Mouse (Mus musculus): ENCODE results near the gene Olfr771.
"Not testable (repeated sequence)": the region's sequence is repeated elsewhere in the genome, so short reads cannot be mapped to it uniquely, and the experiment has no call there.

Gene Olfr771

DNA sequence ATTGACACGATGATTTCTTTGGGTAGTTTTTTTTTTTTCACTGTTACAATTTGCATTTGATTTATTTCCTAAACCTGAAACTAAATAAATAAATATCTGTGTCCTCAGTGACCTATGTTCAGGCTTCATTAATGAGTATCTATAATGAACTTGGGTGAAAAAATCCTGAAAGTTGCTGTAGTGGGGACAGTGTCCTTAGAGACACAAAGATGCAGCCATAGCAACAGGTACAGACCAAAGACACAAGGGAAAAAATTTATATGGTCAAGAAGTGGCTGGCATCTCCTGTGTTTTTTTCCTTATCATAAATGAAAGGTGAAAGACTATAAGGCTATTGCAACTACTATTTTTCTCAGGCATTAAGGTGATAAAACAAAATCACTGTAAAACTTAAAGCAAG, at the start of gene Olfr771:
Gene Olfr771, minus strand, starts transcription at position 101 of the 400 bp plus-strand sequence.
- DNase-seq, result no peak

DNA sequence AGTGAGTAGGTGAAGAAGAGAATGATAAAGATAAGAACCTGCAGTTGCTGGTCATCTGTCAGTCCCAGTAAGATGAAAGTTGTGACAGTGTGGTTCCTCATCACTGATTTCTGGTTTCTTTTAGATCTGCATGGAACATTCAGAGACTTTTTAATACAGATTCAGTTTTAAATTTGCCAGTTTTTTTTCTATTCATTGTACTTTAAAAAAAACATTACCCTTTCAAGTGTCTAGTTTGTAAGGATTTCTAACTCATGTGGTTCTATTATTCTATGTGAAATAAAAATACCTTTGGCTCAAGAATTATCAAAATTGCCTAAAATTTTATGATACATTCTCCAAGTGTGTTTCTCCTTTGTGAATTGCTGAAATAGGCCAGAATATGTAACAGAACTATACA, 22.8 kb upstream of the Olfr771 start, which contains the start of gene Olfr773:
Gene Olfr773, minus strand, starts transcription at position 101 of the 400 bp plus-strand sequence.
- DNase-seq, result not testable (repeated sequence)

DNA sequence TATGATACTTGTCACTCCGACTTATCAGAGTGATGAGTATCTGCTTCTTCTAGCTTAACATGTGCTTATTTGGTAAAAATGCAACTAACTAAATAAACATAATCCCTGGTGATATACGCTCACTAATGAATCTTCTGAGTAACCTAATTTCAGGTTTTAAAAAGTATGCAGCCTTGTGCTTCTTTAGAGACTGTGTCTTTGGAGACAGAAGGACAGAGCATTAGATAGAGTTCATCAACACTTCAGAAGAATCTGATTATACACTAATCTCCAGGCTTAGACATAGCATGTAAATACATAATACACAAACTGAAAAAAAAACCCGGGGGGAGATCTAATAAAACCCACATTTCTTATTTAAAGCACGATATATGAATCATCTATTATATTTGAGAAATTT, 13.3 kb upstream of the Olfr771 start, which contains the start of gene Olfr772:
Gene Olfr772, minus strand, starts transcription at position 101 of the 400 bp plus-strand sequence.
- DNase-seq, result not testable (repeated sequence)

DNA sequence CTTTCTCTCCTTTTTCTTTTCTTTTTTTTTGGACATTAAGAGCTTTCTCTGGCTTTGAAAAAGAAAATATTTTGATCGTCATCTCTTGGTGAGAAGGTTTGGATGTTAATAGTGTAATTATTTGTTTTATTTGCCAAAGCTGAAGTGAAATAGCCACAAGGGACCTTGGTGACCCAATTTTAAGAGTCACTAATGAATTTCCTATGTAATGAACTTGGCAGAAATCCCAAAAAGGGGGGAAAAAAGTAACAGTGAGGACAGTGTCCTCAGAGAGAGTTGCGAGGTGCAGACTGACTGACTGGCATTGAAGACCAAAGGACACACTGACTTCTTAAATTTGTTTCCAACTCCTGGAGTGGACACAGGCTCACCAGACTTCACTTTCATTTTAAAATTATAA, 25.7 kb downstream of the Olfr771 start, which contains the start of gene Olfr770:
Gene Olfr770, minus strand, starts transcription at position 101 of the 400 bp plus-strand sequence.
- DNase-seq, result no peak

DNA sequence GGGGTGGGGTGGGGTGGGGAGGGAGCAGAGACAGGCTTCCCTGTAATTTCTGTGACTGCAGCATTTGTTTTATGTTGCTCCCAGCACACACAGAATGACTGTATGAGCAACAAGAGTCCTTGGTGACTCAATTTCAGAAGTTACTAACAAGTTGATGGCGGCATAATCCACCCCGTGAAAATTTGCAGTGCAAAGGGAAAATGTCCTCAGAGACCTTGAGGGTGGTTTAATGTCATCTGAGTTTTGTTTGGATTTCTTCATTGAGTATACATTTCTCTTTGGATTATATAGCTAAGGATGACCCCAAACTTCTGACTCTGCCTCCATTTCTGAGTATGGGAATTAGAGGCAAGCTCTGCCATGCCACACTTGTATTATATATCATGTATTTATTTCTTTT, 46.8 kb downstream of the Olfr771 start, which contains the start of gene Olfr769:
Gene Olfr769, minus strand, starts transcription at position 101 of the 400 bp plus-strand sequence.
- DNase-seq, result no peak

DNA sequence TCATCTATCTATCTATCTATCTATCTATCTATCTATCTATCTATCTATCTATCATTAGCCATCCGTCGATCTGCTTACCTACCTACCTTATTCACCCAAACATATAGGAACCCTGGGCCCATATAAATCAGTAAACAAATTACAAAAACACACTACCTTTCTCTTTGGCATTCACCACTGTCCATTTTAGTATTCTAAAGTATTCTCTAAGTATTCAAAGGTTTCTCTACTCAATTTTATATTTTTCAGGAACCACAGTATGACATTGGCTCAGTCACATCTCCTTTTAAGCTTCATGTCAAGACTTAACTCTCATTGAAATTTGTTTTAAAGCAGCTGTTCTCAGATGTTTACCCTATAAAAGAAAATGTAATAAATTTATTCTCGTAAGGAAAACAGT, 49.4 kb downstream of the Olfr771 start:
- no peak for DNase-seq

All from B cell, adult 2 months (primary cell).